Mouse (Mus musculus) right cerebral cortex, postnatal 10 days (tissue): ENCODE data around the gene Cxcl17.
"Not testable (repeated sequence)": the region's sequence is repeated elsewhere in the genome, so short reads cannot be mapped to it uniquely, and the experiment has no call there.

Experiments used
- DNase-seq, 2 experiments: peaks; one replicate each; pipeline ENCODE4 v3.0.0; 2021; ENCODE audit warnings: low spot score in 2 of 2

Gene Cxcl17

DNA sequence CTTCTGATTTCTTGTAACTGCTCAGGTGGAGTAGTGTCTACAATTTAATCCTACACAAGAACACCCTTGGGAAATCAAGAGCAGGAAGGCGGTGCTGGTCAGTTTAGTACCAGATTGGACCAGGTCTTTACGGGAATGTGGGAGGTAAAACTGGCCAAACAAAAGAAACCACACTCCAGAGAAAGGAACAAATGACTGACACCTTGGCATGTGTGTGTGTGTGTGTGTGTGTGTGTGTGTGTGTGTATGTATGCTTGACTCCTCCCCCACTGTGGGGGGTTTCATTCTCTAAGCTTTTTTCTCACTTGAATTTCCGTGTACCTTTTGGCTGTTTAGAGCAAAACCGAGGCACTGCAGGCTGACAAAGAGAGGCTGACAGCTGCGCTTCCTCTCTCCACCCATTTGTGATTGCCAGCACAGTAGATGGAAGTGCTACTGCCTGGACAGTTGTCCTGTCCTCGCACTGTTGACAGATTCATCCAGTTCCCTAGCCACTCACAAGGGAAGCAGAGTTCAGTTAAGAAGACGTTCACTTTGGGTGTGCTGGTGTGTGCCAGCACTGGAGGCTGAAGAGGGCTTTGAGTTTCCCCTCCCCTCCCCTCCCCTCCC is at the start of gene Cxcl17:
TSS of gene Cxcl17 (minus strand) at position 54 of the 609 bp plus-strand sequence.
- no peak for DNase-seq

DNA sequence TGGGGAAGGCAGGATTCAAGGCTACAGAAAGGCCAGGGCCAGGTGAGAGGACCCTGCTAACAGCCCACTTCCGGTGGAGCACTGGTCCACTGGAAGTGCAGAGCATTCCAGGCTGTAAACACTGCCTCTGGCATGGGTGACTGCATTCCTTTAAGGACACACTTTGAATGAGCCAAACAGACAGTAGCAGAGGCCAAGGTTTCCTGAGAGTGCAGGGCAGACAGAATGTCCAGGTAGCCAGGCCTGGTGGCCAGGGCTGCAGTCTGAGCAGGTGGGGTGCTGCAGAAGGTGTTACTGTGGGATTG is 49.3 kb upstream of the Cxcl17 start:
- DNase-seq, result not testable (repeated sequence)

DNA sequence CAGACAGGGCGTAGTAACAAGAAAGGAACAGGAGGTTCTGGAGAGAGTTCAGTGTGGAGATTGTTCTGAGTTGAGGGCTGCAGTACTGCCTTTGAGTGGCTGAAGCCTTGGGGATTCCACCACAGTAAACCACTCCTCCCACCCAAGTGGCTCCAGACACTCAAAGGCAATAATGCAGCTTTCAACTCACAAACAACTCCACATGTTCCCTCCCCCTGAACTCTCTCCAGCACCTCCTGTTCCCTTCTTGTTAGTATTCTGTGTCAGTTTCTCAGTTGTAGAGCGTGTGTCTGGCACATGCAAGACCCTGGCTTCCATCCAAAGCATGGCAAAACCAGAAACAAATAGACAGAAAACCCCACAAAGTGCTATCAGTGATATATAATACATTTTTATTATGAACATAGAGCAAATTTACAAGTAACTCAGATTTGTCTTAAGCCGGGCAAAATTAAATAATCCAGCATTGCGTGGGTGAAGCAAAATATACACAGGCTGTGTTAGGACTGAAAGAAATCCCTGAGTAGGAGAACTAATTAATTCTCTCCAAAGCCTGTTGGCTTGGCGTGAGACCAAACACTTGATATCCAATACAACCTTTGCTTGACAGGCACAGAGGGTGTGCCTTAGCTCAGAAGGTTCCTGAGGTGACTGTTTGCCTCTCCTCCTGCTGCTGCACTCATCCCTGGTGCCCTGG is 48.8 kb upstream of the Cxcl17 start:
- peak; percentile 69 to 70 for DNase-seq

DNA sequence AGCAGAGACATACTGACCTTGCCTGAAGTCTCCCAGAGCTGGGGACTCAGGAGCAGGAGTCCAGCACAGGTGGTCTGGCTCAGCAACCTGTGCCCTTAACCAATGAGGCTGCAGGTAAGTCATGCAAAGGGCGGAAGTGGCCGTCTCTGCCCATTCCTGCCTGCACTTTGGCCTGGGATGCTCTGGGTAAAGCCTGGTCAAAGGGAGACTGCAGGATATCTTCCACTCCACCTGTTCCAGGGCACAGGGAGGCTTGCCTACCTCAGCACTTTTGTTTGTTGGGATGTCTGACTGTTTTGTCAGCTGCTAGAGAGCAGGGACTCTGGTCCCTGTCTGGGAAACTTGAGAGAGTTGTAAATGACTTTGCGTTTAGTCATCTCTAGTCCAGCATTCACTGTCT is 39.4 kb upstream of the Cxcl17 start:
- no peak for DNase-seq

DNA sequence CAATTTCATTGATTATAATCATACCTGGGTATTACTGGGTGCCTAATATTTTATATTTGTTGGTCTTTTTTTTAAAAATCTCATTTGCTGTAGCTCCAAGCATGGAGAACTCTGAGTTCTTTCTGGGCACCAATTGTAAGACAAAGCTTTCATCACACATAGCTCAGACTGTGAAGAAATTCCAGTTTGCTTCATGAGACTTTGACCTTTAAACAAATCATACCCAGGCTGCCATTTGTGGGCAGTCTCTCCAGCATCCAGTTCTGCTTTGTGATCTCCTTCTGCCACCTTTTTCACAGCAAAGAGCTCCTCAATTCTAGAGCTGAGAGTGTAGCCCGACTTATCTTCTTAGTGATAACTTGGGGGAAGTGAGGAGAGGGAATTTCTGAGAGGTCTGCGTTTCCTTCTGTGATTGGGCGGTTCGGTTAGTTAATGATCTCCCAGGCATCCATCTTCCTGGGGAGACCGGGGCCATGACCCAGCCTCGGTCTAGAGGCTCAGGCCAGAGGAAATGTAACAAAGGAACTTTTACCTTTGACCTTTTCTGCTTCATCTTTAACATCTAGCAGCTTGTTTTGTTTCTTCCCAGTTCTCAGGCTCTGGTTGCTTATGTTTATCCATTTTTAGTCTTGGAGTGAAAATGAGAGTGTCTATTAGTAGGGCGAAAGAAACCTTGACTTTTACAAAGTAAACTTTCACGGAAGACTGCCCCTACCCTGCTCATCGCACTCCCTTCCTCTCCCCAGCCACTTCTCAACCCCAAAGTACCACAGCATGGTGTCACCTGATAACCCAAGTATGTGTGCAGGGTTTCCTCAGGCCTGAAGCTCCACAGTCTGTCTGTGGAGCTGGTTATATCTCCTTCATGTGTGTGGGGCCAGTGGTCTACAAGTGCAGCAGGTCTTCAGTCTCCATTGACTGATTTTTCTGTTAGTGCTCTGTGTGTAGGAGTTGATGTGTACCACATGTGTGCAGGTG is 37.5 kb upstream of the Cxcl17 start:
- no peak for DNase-seq

DNA sequence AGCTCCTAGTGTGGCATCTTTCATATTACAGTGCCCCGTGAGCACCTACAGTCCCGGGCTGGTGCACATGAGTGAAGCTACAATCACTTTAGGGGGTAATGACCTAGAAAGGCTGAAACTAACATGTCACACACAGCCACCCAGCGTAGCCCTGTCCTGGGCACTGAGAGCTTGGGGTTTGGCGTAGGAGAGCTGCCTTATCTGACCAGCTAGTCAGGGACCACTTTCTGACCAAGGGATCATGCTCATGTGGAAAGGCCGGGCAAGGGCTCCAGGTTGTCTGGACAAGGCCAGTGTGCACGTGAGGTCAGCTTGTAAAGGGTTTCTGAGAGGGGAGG is 28.1 kb upstream of the Cxcl17 start:
- DNase-seq, result no peak

DNA sequence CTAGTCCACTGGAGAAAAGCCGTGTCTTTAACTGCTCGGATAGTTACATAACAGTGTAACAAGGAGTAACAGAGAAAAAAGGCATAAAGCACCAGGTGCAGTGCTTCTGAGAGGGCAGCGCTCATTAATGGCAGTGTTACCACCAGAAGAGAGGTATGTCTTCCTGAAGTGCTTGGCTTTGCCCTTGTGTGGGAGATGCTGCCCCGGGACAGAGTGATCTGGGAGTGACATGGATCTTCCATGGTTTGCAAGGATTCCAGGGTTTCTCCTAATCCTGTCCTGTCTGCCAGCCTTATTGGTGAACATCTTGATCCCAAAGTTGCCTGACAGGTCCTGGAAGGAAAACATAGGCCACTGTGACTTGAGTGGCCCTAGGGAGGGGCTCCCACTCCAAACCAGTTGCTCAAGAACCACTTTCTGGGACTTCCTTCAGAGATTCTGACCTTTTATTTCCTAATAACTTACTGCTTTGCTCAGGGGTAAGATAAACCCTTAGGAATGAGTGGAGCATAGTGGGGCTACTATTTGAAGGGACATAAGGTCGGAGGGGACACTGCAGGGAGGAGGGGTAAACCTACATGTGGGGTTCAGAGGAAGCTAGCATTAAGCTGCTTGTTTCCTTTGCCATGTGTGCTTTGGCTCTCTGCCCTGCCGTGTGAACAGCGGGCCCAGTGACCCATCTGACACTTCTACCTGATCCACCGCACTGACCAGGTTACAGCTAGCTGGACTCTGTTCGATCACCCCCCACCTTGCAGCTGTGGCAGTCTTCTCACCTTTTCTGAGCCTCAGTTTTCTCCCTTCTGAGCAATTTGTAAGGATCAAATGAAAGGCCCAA is 27.5 kb upstream of the Cxcl17 start:
- no peak for DNase-seq

DNA sequence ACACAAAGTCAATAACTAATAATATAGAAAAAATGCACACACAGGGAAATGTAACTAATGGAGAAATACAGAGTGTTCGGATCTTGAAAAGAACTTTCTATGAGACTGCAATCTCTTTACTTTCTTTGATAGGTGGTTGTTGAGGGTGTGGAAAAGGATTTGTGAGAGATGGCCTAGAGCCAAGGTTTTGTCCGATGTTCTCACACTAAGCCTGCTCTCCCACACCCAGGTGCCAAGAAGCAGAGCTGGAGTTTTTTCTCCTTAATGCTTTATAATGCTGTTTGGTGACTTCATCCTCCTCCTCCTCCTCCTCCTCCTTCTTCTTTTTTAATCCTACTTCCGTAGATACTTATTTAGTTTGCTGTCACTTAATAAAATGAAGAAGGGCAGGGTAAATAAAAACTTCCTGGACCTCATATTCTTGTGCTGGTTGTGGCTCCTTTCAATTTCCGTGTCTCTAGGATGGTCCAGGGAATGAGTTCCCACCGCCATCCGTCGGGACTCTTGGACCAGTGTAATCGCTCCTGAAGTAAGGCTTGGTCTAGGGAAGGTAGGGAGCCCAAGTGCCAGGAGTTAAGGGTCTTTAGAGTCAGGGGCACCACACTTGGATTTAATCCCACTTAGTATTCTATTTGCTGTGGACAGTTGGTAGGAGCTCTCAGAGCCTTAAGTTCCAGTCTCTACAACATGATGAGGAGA is 26.6 kb upstream of the Cxcl17 start:
- DNase-seq, result no peak

DNA sequence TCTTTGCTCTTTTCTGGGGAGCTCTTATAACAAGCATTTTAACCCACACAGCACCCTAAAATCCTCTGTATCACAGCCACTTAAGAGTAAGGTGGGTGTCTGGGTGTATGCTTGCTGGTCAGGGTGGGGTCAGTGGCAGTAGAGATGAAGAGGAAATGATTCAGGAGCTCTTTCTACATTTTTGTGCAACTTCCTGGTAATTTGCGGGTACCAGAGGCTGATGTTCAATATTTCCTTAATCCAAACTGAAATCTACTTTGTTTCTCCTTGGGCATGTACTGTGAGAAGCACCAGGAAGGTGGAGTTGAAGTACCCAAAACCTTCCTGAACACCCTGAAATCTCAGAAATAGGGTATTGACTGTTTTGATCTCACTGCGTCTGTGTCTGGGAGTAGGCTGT is 24.0 kb upstream of the Cxcl17 start:
- no peak for DNase-seq

DNA sequence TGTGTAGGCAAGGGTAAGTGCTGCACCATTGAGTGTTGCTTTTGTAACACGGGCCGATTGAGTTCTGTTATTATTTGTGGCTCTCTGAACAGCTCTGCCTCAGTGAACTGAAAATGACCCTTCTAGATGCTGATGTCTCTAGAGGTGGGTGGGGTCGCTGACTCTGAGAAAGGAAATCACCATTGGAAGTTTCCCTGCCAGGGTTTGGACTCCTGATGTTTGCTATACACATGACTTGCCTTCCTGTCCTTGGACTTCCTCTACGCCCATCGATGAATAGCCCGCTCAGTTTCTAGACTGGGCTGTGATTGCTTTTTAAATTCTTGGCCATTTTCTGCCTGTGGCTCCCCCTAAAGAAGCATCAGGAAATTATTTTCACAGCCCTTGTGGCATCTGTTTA is 23.5 kb upstream of the Cxcl17 start:
- no peak for DNase-seq

DNA sequence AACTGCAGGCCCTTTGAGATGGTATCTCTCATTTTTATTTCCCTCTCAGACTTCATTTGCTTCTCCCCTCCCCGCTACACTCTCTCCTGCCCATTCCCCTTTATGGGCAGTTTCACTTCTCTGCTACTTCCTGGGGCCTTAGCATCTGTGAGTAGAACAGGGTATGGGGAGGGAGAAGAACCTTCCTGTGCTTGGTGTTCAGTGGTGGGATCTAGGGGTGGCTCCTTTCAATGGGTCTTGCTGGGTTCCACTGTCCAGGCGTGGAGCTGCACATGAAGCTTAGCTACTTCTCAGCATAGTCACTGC is 22.8 kb upstream of the Cxcl17 start:
- no peak for DNase-seq

DNA sequence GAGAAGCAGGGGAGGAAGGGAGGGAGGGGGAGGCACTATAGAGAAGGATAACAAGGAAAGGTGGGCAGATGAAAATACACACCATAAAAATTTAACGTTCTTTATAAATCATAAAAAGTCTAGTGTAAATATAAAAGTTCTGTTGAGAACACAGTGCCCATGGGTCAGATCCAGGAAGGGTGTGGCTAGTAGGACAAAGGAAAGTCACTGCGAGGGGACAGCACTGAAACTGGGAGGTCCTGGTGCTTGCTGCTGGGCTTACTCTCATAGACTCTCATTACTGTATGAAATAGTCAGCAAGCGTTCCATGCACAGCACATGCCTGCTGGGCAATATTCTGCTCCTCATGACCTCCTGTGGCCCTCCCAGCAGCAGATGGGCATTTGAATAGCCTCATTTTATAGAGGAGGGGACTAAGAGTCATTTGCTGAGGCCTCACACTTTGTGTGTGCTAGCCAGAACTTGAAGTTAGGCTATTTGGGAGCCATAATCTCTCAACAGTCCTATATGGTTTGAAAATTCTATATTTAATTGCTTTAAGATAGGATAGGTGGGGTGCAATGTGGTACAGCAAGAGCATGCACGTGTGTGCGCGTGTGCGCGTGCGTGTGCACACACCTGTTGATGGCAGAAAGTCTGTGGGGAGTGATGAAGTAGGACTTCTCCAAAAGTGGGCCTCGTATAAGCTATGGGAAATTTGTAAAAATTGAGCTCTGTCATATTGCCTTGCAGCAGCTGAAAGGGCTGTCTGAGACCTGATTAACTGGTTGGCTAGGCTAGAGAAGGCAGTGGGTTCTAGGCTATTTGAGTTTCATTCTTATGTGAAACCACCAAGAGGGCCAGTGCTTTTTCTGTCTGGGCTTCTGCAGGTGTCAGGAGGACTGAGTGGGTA is 22.2 kb upstream of the Cxcl17 start:
- no peak for DNase-seq

DNA sequence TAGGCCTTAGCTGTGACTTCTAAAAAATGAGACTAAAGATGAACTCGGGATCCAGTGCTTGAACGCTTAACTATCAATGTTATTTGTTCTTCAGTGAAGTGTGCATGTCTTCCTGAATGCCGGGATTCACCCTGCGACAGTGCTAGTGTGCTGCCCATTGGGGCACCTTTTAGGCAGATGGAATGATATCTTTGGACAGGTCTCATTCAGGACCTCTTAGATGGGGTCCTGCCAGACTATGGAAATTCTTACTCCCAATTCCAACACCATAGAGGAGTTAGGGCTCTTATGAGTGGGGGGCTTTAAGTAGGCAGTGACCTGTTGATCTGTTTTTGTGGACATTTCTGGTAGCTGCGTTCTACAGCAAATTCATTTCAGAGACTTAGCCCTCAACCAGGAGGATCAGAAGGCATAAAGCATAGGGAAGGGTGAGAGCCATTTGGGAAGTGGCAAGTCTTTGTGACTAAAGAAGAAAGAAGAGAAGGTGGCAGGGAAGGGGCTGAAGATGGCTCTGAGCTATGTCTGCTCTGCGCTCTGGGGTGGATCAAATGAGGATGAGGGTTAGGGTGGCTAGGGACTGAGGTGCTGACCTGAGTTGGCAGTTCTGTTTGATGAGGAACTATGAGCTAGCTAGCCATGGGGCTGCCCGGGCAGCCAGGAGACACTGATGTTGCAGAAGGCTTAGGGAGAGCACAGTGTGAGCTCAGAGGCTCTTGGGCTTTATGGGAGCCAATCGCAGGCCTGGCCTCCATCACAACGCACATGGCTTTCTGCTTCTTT is 21.3 kb upstream of the Cxcl17 start:
- no peak for DNase-seq

DNA sequence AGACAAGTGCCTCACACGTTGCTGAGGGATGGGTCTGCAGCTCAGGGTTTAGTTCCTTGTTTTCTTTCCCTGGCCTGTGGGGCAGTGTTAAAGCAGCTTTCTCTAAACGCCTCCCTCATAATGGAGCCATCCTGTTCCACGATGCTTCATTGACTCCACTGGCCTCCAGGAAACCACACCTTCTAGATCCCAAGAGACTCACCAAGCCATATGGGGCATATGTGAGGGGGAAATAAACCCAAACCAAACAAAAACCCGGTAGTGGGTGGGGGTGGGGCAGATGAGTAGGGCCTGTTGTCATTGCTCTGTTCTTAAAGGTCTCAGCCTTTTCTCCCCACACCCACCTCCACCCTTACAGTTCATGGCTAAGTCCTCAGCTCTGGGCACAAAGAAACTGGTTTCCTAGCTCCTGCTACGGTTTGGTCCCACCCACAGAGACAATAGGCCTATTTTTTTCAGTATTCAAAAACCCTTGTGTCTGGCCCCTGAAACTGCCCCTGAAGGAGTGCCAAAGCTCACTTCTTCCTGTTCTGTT is 20.4 kb upstream of the Cxcl17 start:
- DNase-seq, result no peak

DNA sequence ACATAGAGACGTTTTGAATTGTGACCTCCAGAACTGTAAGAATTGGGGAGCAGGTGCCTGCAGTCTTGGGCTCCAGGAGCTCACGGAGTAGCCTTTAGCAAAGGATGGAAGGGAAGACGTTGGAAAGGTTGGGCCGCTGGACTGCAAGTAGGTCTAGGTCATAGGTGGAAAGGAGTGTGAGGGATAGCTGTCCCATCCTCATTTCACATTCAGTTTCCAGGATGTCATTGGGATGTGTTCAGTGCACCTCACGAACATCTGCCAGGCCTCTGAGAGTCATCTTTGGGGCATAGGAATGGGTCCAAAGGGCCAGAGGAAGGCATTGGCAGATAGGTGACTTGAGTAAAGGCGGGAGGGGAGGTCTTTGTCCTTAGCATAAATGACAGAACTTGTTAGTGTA is 19.7 kb upstream of the Cxcl17 start:
- no peak for DNase-seq

DNA sequence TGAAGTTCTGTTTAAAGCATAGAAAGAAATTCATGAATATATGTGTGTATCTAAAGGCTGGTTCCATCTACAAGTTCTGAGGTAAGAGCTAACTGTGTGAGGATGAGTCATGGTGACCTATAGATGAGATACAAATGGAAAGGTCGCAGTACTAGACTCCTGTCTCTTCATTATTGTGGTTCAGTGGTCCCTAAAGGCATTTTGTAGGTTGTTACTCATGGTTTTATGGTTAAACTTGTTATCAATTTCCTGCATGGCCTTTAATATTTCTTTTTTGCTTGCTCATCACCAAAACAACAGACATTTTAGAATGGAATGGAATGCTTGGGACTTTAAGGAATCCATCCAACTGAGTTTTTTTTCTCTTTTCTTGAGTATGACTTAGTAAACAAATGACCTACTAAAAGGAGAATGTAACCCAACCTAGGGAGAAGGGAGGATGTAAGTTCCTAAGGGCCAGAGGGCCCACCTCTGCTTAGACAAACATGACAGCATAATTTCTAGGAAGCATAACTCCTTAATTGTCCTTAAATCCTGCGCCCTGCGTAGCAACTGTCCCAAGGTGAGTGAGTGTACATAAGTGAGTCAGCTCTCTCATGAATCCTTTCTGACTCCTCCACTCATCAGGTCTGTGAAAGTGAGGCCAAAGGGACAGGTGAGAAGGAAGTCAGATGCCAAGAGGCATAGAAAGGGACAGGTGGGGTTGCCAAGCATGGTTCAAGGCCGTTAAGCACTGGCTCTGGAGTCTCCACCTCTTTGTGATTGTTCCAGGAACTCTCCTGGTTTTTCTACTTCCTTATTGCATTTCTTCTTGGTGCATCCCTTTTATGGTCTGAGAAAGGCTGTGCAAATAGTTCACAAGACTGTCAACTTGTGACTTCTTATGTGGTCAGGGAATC is 17.4 kb upstream of the Cxcl17 start:
- DNase-seq, result no peak

DNA sequence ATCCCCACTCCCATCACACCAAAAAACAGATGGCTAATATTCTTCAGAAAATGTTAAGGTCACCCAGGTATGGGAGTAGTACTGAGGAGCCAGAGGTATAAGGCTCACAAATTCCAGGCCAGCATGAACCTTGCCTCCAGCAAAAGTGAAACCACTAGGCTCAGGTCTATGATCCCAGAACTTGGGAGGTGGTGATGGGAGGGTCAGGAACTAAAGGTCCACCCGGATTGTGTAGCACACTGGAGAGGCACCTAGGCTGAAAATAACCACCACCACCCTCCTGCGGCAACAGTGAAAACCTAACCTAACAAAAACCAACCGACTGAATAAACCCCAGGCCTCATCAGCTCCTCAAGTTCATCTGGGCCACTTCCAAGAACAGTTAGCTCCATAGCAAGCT is 15.6 kb upstream of the Cxcl17 start:
- DNase-seq, result no peak

DNA sequence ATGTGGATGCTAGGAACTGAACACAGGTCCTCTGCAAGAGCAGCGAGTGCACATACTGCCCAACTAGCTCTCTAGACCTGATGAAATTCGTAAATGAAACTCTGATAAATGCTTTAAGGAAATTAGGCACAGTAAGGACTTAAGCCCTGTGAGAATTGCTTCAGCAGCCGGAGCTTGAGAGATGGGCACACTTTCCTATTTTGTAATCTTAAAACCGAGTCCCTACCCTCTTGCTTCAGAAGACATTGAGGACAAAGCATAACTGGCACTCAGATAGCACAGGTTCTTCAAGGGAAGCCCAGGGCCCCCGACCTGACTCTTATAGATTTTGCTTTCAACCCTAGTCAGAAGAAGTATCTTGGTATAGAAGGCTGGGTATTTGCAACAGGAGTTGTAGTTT is 14.5 kb upstream of the Cxcl17 start:
- no peak for DNase-seq
